21 mouse cellular contexts compared by ENCODE assay signal in the genomic region with DNA sequence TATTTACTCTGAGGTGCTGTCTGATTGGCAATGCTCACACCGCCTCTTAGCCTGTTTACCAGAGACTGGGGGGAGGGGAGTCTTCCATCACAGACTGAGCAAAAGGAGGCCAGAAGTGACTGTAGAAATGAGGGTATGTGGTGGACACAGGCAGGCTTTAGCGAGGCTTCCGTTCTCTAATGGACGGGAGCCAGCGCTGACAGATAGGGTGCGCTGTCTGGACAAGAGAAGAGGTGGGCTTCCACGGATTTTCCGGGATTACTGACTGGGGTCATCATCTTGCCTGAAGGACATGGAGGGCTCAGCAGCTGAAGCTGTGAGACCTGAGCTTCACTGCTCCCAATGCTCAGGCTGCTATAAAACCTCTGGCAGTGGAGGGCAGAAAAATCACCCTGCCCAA. TPM values are rescaled to one million over a fixed set of nuclear protein-coding genes. Genes with fewer than 3 reads are reported as not detected.
DNase-seq lines count a peak whose midpoint lies in the region; ATAC-seq and TF ChIP-seq lines count a peak whose summit lies in the region.
"Had no signal": no experiment of that assay in that cellular context is flagged by ENCODE, and none has a peak within 500 bp of the region (broad histone marks: within the 10 kb centered on the region; RNA-seq: fewer than 3 reads in every experiment).

No protein-coding gene starts in this region.

- peak; percentile 44 for TF ChIP-seq CTCF in heart, adult 2 months (IDR thresholded peaks at IDR 0.05)
- peak; percentile 17; the same call in 1 of the 2 replicates for TF ChIP-seq CTCF in lung, postnatal 0 days (IDR thresholded peaks at IDR 0.05)
- no peak for TF ChIP-seq CTCF in lung, adult 2 months (IDR thresholded peaks at IDR 0.05; ENCODE audit: insufficient read depth, low read length)

- H3K9me3 ChIP-seq in lung, postnatal 0 days (ENCODE audit: low read length): no peaks in the 10 kb centered on the region
- H3K9me3 ChIP-seq: kidney, embryonic 15.5 days; limb, embryonic 13.5 days; megakaryocyte, embryonic 14.5 days had no signal

- ATAC-seq in lung, postnatal 0 days: no peak

- H3K27me3 ChIP-seq in heart, adult 2 months (ENCODE audit: control insufficient read depth, insufficient read depth, low read length): no peaks in the 10 kb centered on the region
- H3K27me3 ChIP-seq in lung, postnatal 0 days (replicated peaks; ENCODE audit: insufficient read depth, low read length): no peaks in the 10 kb centered on the region
- H3K27me3 ChIP-seq: kidney, embryonic 15.5 days; limb, embryonic 13.5 days had no signal

- peaks cover 7% of the 10 kb centered on the region for H3K4me1 ChIP-seq in heart, adult 2 months (ENCODE audit: control insufficient read depth, insufficient read depth, low read length)
- H3K4me1 ChIP-seq in lung, postnatal 0 days (ENCODE audit: insufficient read depth, low read depth, low read length): peaks cover 14% of the 10 kb centered on the region
- H3K4me1 ChIP-seq in lung, adult 2 months (ENCODE audit: control insufficient read depth, insufficient read depth, low read length): peaks cover 2% of the 10 kb centered on the region; the same call in 1 of the 2 replicates

- WGBS in heart, adult 2 months: 42% methylated on average over 8 of the region's 8 CpGs
- 42% methylated on average over 8 of the region's 8 CpGs for WGBS in lung, postnatal 0 days
- WGBS in lung, adult 2 months: 58% methylated on average over 8 of the region's 8 CpGs

- peak overlapping the region; percentile 52 for H3K4me3 ChIP-seq in heart, adult 2 months
- H3K4me3 ChIP-seq in lung, postnatal 0 days (ENCODE audit: low read depth, low read length): no peak overlapping the region
- H3K4me3 ChIP-seq in lung, adult 2 months (replicated peaks; ENCODE audit: extremely low read depth, low read depth, low read length): no peak overlapping the region
- H3K4me3 ChIP-seq: erythroblast, embryonic 14.5 days; kidney, embryonic 15.5 days; limb, embryonic 13.5 days; megakaryocyte, embryonic 14.5 days had no signal

- no peak for TF ChIP-seq EP300 in heart, adult 2 months (IDR thresholded peaks at IDR 0.05; ENCODE audit: insufficient read depth, low read depth, low read length)
- no peak for TF ChIP-seq EP300 in lung, postnatal 0 days (IDR thresholded peaks at IDR 0.05)

- no peak for DNase-seq in heart, adult 2 months
- no peak for DNase-seq in heart, postnatal 25 days (ENCODE audit: low spot score)
- no peak for DNase-seq in lung, postnatal 0 days (ENCODE audit: low spot score)
- no peak for DNase-seq in lung, adult 2 months
- DNase-seq in embryo, embryonic 10 days (ENCODE audit: low spot score): peak; percentile 42
- DNase-seq in retina, embryonic 14.5 days (ENCODE audit: low spot score): peak; percentile 38
- no peak for DNase-seq in adrenal gland, postnatal 14 days
- DNase-seq in left cerebral cortex, adult 8-10 months (ENCODE audit: low spot score in 2 of 2): no peak
- DNase-seq: adrenal gland, adult 2 months; cerebellum, adult 2 months; right cerebral cortex, postnatal 25 days had no signal

- H3K79me2 ChIP-seq in heart, adult 2 months (replicated peaks; ENCODE audit: control insufficient read depth, insufficient read depth, low read length): no peaks in the 10 kb centered on the region; the same call in 1 of the 2 replicates

- TF ChIP-seq POLR2A in heart, adult 2 months (IDR thresholded peaks at IDR 0.05; ENCODE audit: insufficient read depth, low read depth, low read length): peak; percentile 29; the same call in 1 of the 2 replicates
- TF ChIP-seq POLR2A in lung, adult 2 months (IDR thresholded peaks at IDR 0.05; ENCODE audit: borderline replicate concordance, extremely low read depth, low read depth, low read length): no peak

- H3K4me2 ChIP-seq in lung, postnatal 0 days (replicated peaks; ENCODE audit: low read depth, low read length): no peak overlapping the region
- H3K4me2 ChIP-seq: kidney, embryonic 15.5 days had no signal

- H3K27ac ChIP-seq in heart, adult 2 months: peak overlapping the region; percentile 95
- H3K27ac ChIP-seq in lung, postnatal 0 days (ENCODE audit: low read length): no peak overlapping the region
- H3K27ac ChIP-seq: kidney, embryonic 15.5 days; limb, embryonic 13.5 days had no signal

- H3K9ac ChIP-seq in heart, adult 2 months (ENCODE audit: low read depth, low read length): peak overlapping the region; percentile 36
- H3K9ac ChIP-seq in lung, postnatal 0 days (replicated peaks; ENCODE audit: low read depth): no peak overlapping the region
- H3K9ac ChIP-seq: kidney, embryonic 15.5 days; limb, embryonic 13.5 days had no signal

- H3K36me3 ChIP-seq in heart, adult 2 months (ENCODE audit: control insufficient read depth, insufficient read depth, low read length): no peaks in the 10 kb centered on the region
- H3K36me3 ChIP-seq in lung, postnatal 0 days (ENCODE audit: insufficient read depth, low read length): no peaks in the 10 kb centered on the region
- H3K36me3 ChIP-seq: kidney, embryonic 15.5 days; limb, embryonic 13.5 days had no signal

- intact Hi-C loops in heart, adult 2 months (cut with DNase I): no loop called here
- intact Hi-C loops in heart, postnatal 25 days (cut with DNase I): no loop called here

RNA-seq across cellular contexts. Expression of gene Art1, which starts 0.7 kb away (rescaled TPM):
- 100 to 1,000 TPM; 242 to 279 TPM for total RNA-seq in heart, adult 2 months (2021)
- polyA plus RNA-seq in heart, adult 2 months (2012; rRNA removed): 251 and 293 TPM in 2 replicates
- 100 to 1,000 TPM; 203 to 252 TPM for total RNA-seq in heart, postnatal 25 days (2021)
- polyA plus RNA-seq in lung, postnatal 0 days (2015; fragmentation: Nextera tagmentation; extraction: Ambion mirVana): 0.14 and 0.23 TPM in 2 replicates
- polyA plus RNA-seq in lung, adult 2 months (2012; rRNA removed): 7.3 and 15.7 TPM in 2 replicates
- not detected in 2 replicates for total RNA-seq in adrenal gland, postnatal 14 days (2021)
- under 1 TPM in 3 of 4 experiments, not detected in 1; 0.25 to 0.46 (median 0.26) TPM for total RNA-seq in left cerebral cortex, adult 8-10 months (2022)
- total RNA-seq: adrenal gland, adult 2 months; layer of hippocampus, adult 18-20 months; MEL had no signal
- polyA plus RNA-seq: adrenal gland, adult 2 months; cerebellum, adult 2 months; erythroblast, embryonic 14.5 days had no signal

RNA-seq across cellular contexts. Expression of gene Art5, which starts 7.0 kb away (rescaled TPM):
- 10 to 100 TPM; 15.7 to 18.3 TPM for total RNA-seq in heart, adult 2 months (2021)
- 13.8 and 13.9 TPM in 2 replicates for polyA plus RNA-seq in heart, adult 2 months (2012; rRNA removed)
- total RNA-seq in heart, postnatal 25 days (2021): 10 to 100 TPM; 10.5 to 14.3 TPM
- 0.38 and 0.68 TPM in 2 replicates for polyA plus RNA-seq in lung, postnatal 0 days (2015; fragmentation: Nextera tagmentation; extraction: Ambion mirVana)
- 0.27 and 1.2 TPM in 2 replicates for polyA plus RNA-seq in lung, adult 2 months (2012; rRNA removed)
- total RNA-seq in adrenal gland, postnatal 14 days (2021): 0.44 TPM in 1 of 2 replicates, not detected in the other
- under 1 TPM in 1 of 4 experiments, not detected in 3; 0.33 TPM for total RNA-seq in left cerebral cortex, adult 8-10 months (2022)
- total RNA-seq: adrenal gland, adult 2 months; layer of hippocampus, adult 18-20 months; MEL had no signal
- polyA plus RNA-seq: cerebellum, adult 2 months; erythroblast, embryonic 14.5 days had no signal

RNA-seq across cellular contexts. Expression of gene Chrna10, which starts 14.4 kb away (rescaled TPM):
- total RNA-seq in heart, adult 2 months (2021): not detected
- polyA plus RNA-seq in heart, adult 2 months (2012; rRNA removed): 0.21 TPM in 1 of 2 replicates, not detected in the other
- not detected for total RNA-seq in heart, postnatal 25 days (2021)
- polyA plus RNA-seq in lung, postnatal 0 days (2015; fragmentation: Nextera tagmentation; extraction: Ambion mirVana): 0.36 and 1.1 TPM in 2 replicates
- 1.6 and 1.9 TPM in 2 replicates for polyA plus RNA-seq in lung, adult 2 months (2012; rRNA removed)
- not detected in 2 replicates for total RNA-seq in adrenal gland, postnatal 14 days (2021)
- total RNA-seq in left cerebral cortex, adult 8-10 months (2022): under 1 TPM; 0.46 to 0.99 (median 0.84) TPM
- total RNA-seq: adrenal gland, adult 2 months; gastrocnemius, postnatal 25 days; layer of hippocampus, adult 18-20 months; MEL had no signal
- polyA plus RNA-seq: erythroblast, embryonic 14.5 days; intestine, embryonic 14.5 days; kidney, embryonic 15.5 days; limb, embryonic 13.5 days; liver, embryonic 16.5 days had no signal

RNA-seq across cellular contexts. Expression of gene Trpc2, which starts 19.3 kb away (rescaled TPM):
- under 1 TPM in 1 of 2 experiments, not detected in 1; 0.23 TPM for total RNA-seq in heart, adult 2 months (2021)
- 0.70 and 1.2 TPM in 2 replicates for polyA plus RNA-seq in heart, adult 2 months (2012; rRNA removed)
- under 1 TPM; 0.11 to 0.47 TPM for total RNA-seq in heart, postnatal 25 days (2021)
- polyA plus RNA-seq in lung, postnatal 0 days (2015; fragmentation: Nextera tagmentation; extraction: Ambion mirVana): not detected in 2 replicates
- polyA plus RNA-seq in lung, adult 2 months (2012; rRNA removed): not detected in 2 replicates
- total RNA-seq in adrenal gland, postnatal 14 days (2021): not detected in 2 replicates
- 1 to 10 TPM in 3 of 4 experiments, under 1 TPM in 1; 0.61 to 2.4 (median 1.3) TPM for total RNA-seq in left cerebral cortex, adult 8-10 months (2022)
- total RNA-seq: MEL had no signal
- polyA plus RNA-seq: adrenal gland, adult 2 months; intestine, embryonic 14.5 days; kidney, embryonic 15.5 days; limb, embryonic 13.5 days; testis, adult 2 months had no signal

RNA-seq across cellular contexts. Expression of gene Xntrpc, which starts 36.7 kb away (rescaled TPM):
- under 1 TPM; 0.81 to 0.98 TPM for total RNA-seq in heart, adult 2 months (2021)
- polyA plus RNA-seq in heart, adult 2 months (2012; rRNA removed): 1.2 and 2.4 TPM in 2 replicates
- under 1 TPM; 0.91 to 0.92 TPM for total RNA-seq in heart, postnatal 25 days (2021)
- polyA plus RNA-seq in lung, postnatal 0 days (2015; fragmentation: Nextera tagmentation; extraction: Ambion mirVana): 0.29 and 0.30 TPM in 2 replicates
- 3.0 and 3.5 TPM in 2 replicates for polyA plus RNA-seq in lung, adult 2 months (2012; rRNA removed)
- 1.2 and 1.5 TPM in 2 replicates for total RNA-seq in adrenal gland, postnatal 14 days (2021)
- 1 to 10 TPM in 3 of 4 experiments, under 1 TPM in 1; 0.63 to 2.4 (median 1.5) TPM for total RNA-seq in left cerebral cortex, adult 8-10 months (2022)
- polyA plus RNA-seq: erythroblast, embryonic 14.5 days had no signal

Comparison
In these comparisons a context has a peak if more than half of its experiments do, and no peak if none do; other contexts are left out.
1. DNase-seq: peak in embryo, embryonic 10 days (single experiment) and retina, embryonic 14.5 days (single experiment); none in heart, adult 2 months (0 of 2), heart, postnatal 25 days (single experiment), lung, postnatal 0 days (single experiment), lung, adult 2 months (single experiment), adrenal gland, postnatal 14 days (single experiment) and left cerebral cortex, adult 8-10 months (0 of 2).
2. RNA of gene Art1, which starts 0.7 kb away (total RNA-seq): 242 to 279 TPM in heart, adult 2 months and 203 to 252 TPM in heart, postnatal 25 days; 0.25 to 0.46 TPM in left cerebral cortex, adult 8-10 months and not detected in adrenal gland, postnatal 14 days; every median in the first group is over 100 times any median in the second.